Mouse (Mus musculus): ENCODE results near the gene Tmem144. TPM values are rescaled to one million over a fixed set of nuclear protein-coding genes. Genes with fewer than 3 reads are reported as not detected.
A peak's percentile ranks its signal among the peaks of the same experiment; 100 is the strongest.

The Tmem144 gene
- 1.7 and 2.2 TPM in 2 replicates for polyA plus RNA-seq (2015; fragmentation: Nextera tagmentation; extraction: Ambion mirVana)

- Histone ChIP-seq H3K36me3 (ENCODE audit: control insufficient read depth, insufficient read depth, low read length) (no peaks in the 10 kb centered on the region), H3K27me3 (ENCODE audit: control insufficient read depth, insufficient read depth, low read length) (no peaks in the 10 kb centered on the region), H3K27ac (replicated peaks) (no peak within 1 kb of the TSS), H3K9me3 (ENCODE audit: control insufficient read depth, low read length) (no peaks in the 10 kb centered on the region), H3K4me3 (ENCODE audit: low read depth, low read length) (no peak within 1 kb of the TSS), H3K9ac (ENCODE audit: low read length) (no peak within 1 kb of the TSS), H3K4me2 (replicated peaks; ENCODE audit: low read depth) (no peak within 1 kb of the TSS), H3K4me1 (replicated peaks; ENCODE audit: control insufficient read depth, insufficient read depth) (no peaks in the 10 kb centered on the region)
- 68% methylated on average over 8 of the region's 8 CpGs for WGBS
- TF ChIP-seq CTCF (IDR thresholded peaks at IDR 0.05; ENCODE audit: low read depth) (no peak), EP300 (optimal IDR thresholded peaks at IDR 0.05) (no peak)
- ATAC-seq (ENCODE audit: low FRiP score, low TSS enrichment) (peak; percentile 53), DNase-seq (ENCODE audit: low spot score) (no peak)
Measured at GRCm38 (mm10) chr3:79852654-79853166, at the start of gene Tmem144. Gene Tmem144 (minus strand): TSS chr3:79852773.

GRCm38 (mm10) chr3:79901734-79902133 lies 49.2 kb upstream of the Tmem144 start:
- H3K27ac ChIP-seq (replicated peaks), result no peak overlapping the region
- 93% methylated on average over 4 of the region's 4 CpGs for WGBS
- H3K9ac ChIP-seq (ENCODE audit: low read length), result no peak overlapping the region
- no peaks in the 10 kb centered on the region for H3K36me3 ChIP-seq (ENCODE audit: control insufficient read depth, insufficient read depth, low read length)
- TF ChIP-seq CTCF (IDR thresholded peaks at IDR 0.05; ENCODE audit: low read depth), result no peak
- no peak for TF ChIP-seq EP300 (optimal IDR thresholded peaks at IDR 0.05)
- ATAC-seq (ENCODE audit: low FRiP score, low TSS enrichment) (no peak), DNase-seq (ENCODE audit: low spot score) (no peak)
- no peak overlapping the region for H3K4me2 ChIP-seq (replicated peaks; ENCODE audit: low read depth)
- 0 out of 2 replicates have a peak, but pooled peaks cover 3% of the 10 kb centered on the region for H3K4me1 ChIP-seq (replicated peaks; ENCODE audit: control insufficient read depth, insufficient read depth)
- no peaks in the 10 kb centered on the region for H3K27me3 ChIP-seq (ENCODE audit: control insufficient read depth, insufficient read depth, low read length)
- H3K9me3 ChIP-seq (ENCODE audit: control insufficient read depth, low read length), result no peaks in the 10 kb centered on the region
- no peak overlapping the region for H3K4me3 ChIP-seq (ENCODE audit: low read depth, low read length)

GRCm38 (mm10) chr3:79901321-79901720 lies 48.7 kb upstream of the Tmem144 start:
- no peaks in the 10 kb centered on the region for H3K27me3 ChIP-seq (ENCODE audit: control insufficient read depth, insufficient read depth, low read length)
- 90% methylated on average over 6 of the region's 6 CpGs for WGBS
- TF ChIP-seq CTCF (IDR thresholded peaks at IDR 0.05; ENCODE audit: low read depth) (no peak), EP300 (optimal IDR thresholded peaks at IDR 0.05) (no peak)
- no peak overlapping the region for H3K9ac ChIP-seq (ENCODE audit: low read length)
- DNase-seq (ENCODE audit: low spot score) (no peak), ATAC-seq (ENCODE audit: low FRiP score, low TSS enrichment) (no peak)
- no peaks in the 10 kb centered on the region for H3K9me3 ChIP-seq (ENCODE audit: control insufficient read depth, low read length)
- 0 out of 2 replicates have a peak, but pooled peaks cover 3% of the 10 kb centered on the region for H3K4me1 ChIP-seq (replicated peaks; ENCODE audit: control insufficient read depth, insufficient read depth)
- no peak overlapping the region for H3K27ac ChIP-seq (replicated peaks)
- no peak overlapping the region for H3K4me2 ChIP-seq (replicated peaks; ENCODE audit: low read depth)
- no peak overlapping the region for H3K4me3 ChIP-seq (ENCODE audit: low read depth, low read length)
- no peaks in the 10 kb centered on the region for H3K36me3 ChIP-seq (ENCODE audit: control insufficient read depth, insufficient read depth, low read length)

GRCm38 (mm10) chr3:79900502-79900901 lies 47.9 kb upstream of the Tmem144 start:
- Histone ChIP-seq H3K27me3 (ENCODE audit: control insufficient read depth, insufficient read depth, low read length) (no peaks in the 10 kb centered on the region), H3K4me3 (ENCODE audit: low read depth, low read length) (no peak overlapping the region), H3K4me2 (replicated peaks; ENCODE audit: low read depth) (no peak overlapping the region), H3K4me1 (replicated peaks; ENCODE audit: control insufficient read depth, insufficient read depth) (0 out of 2 replicates have a peak, but pooled peaks cover 3% of the 10 kb centered on the region), H3K27ac (replicated peaks) (no peak overlapping the region), H3K9ac (ENCODE audit: low read length) (no peak overlapping the region), H3K36me3 (ENCODE audit: control insufficient read depth, insufficient read depth, low read length) (no peaks in the 10 kb centered on the region), H3K9me3 (ENCODE audit: control insufficient read depth, low read length) (no peaks in the 10 kb centered on the region)
- DNase-seq (ENCODE audit: low spot score), result no peak
- no peak for ATAC-seq (ENCODE audit: low FRiP score, low TSS enrichment)
- WGBS, result 95% methylated on average over 2 of the region's 2 CpGs
- TF ChIP-seq EP300 (optimal IDR thresholded peaks at IDR 0.05) (no peak), CTCF (IDR thresholded peaks at IDR 0.05; ENCODE audit: low read depth) (no peak)

GRCm38 (mm10) chr3:79899906-79900305 lies 47.3 kb upstream of the Tmem144 start:
- Histone ChIP-seq H3K36me3 (ENCODE audit: control insufficient read depth, insufficient read depth, low read length) (no peaks in the 10 kb centered on the region), H3K4me1 (replicated peaks; ENCODE audit: control insufficient read depth, insufficient read depth) (0 out of 2 replicates have a peak, but pooled peaks cover 3% of the 10 kb centered on the region), H3K9ac (ENCODE audit: low read length) (no peak overlapping the region), H3K4me3 (ENCODE audit: low read depth, low read length) (no peak overlapping the region), H3K27me3 (ENCODE audit: control insufficient read depth, insufficient read depth, low read length) (no peaks in the 10 kb centered on the region), H3K27ac (replicated peaks) (no peak overlapping the region), H3K9me3 (ENCODE audit: control insufficient read depth, low read length) (no peaks in the 10 kb centered on the region), H3K4me2 (replicated peaks; ENCODE audit: low read depth) (no peak overlapping the region)
- DNase-seq (ENCODE audit: low spot score) (no peak), ATAC-seq (ENCODE audit: low FRiP score, low TSS enrichment) (no peak)
- WGBS, result 82% methylated on average over 9 of the region's 9 CpGs
- TF ChIP-seq EP300 (optimal IDR thresholded peaks at IDR 0.05), result no peak
- no peak for TF ChIP-seq CTCF (IDR thresholded peaks at IDR 0.05; ENCODE audit: low read depth)

- no peak overlapping the region for H3K4me3 ChIP-seq (ENCODE audit: low read depth, low read length)
- H3K9ac ChIP-seq (ENCODE audit: low read length), result no peak overlapping the region
- H3K4me1 ChIP-seq (replicated peaks; ENCODE audit: control insufficient read depth, insufficient read depth), result 0 out of 2 replicates have a peak, but pooled peaks cover 3% of the 10 kb centered on the region
- TF ChIP-seq EP300 (optimal IDR thresholded peaks at IDR 0.05) (no peak), CTCF (IDR thresholded peaks at IDR 0.05; ENCODE audit: low read depth) (no peak)
- no peak overlapping the region for H3K4me2 ChIP-seq (replicated peaks; ENCODE audit: low read depth)
- ATAC-seq (ENCODE audit: low FRiP score, low TSS enrichment) (no peak), DNase-seq (ENCODE audit: low spot score) (no peak)
- H3K9me3 ChIP-seq (ENCODE audit: control insufficient read depth, low read length), result no peaks in the 10 kb centered on the region
- no peak overlapping the region for H3K27ac ChIP-seq (replicated peaks)
- no peaks in the 10 kb centered on the region for H3K27me3 ChIP-seq (ENCODE audit: control insufficient read depth, insufficient read depth, low read length)
- H3K36me3 ChIP-seq (ENCODE audit: control insufficient read depth, insufficient read depth, low read length), result no peaks in the 10 kb centered on the region
Measured at GRCm38 (mm10) chr3:79898514-79898913, 45.9 kb upstream of the Tmem144 start.

All from stomach, postnatal 0 days (tissue).